Mouse (Mus musculus): ENCODE results near the gene Mindy3.

Mindy3 gene

GRCm38 (mm10) chr2:12301431-12302170, 117.7 kb downstream of the Mindy3 start, which contains the start of gene Itga8:
TSS of gene Itga8 (minus strand) at chr2:12301922.
- DNase-seq (ENCODE audit: low read depth, low spot score), result no peak

GRCm38 (mm10) chr2:12300449-12301228, 118.6 kb downstream of the Mindy3 start:
- DNase-seq (ENCODE audit: low read depth, low spot score), result no peak

- DNase-seq (ENCODE audit: low read depth, low spot score), result no peak
These were observed 122.0 kb downstream of the Mindy3 start for GRCm38 (mm10) chr2:12297287-12297686.

Data from telencephalon, adult 2 months (tissue).